Mouse (Mus musculus) gastrocnemius, adult 8-10 months (tissue): Measurements from ENCODE around the gene Chaf1b. TPM values are rescaled to one million over a fixed set of nuclear protein-coding genes. Genes with fewer than 3 reads are reported as not detected.

ENCODE experiments used
- DNase-seq, 2 experiments: peaks; one replicate each; pipeline ENCODE4 v3.0.0; 2022; ENCODE audit warnings: low spot score in 2 of 2
- total RNA-seq, 4 experiments: library from RNA; stranded (reverse); gene quantifications; 2 replicates each; pipeline ENCODE4 v1.2.4; 2022

Chaf1b gene
- total RNA-seq, 4 experiments from 2014 or later = 0.12 to 0.38 (median 0.29) TPM; not detected in 1

DNA sequence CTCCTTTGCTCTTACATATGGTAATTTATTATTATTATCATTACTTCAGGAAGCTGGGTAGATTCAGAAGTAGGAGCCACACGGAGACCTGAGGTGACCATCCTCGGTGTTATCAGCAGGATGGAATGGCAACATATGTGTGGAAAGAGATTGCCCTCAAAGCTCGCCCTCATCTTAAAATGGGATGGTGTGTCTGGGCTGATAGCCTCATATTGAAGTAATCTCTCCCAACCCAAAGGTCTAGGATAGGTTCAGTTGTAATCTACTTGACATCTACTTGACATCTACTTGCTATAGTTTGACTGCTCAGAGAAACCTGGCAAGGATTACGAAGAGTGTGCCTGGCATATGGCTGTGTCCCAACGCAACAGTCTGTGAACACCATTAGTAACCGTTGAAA, 60.6 kb downstream of the Chaf1b start:
- DNase-seq = no peak

DNA sequence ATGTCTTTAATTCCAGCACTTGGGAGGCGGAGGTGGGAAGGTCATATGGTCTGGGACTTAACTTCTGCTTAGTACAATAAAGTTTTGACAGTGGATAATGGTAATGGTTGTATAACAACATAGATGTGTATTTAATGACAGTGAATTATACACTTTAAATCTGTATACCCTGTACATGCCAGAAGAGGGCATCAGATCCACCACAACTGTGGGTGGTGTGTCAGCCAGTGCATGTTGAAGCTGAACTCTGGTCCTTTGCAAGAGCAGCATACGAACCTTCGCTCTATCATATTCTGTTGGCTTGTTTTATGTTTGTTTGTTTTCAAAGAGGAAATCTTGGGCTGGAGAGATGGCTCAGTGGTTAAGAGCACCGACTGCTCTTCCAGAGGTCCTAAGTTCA, 63.7 kb downstream of the Chaf1b start:
- DNase-seq = no peak

Other genes with a start within 250 kb of the Chaf1b start
- gene Cbr3, start 200.7 kb upstream of the Chaf1b start, total RNA-seq = 1 to 10 TPM in 3 of 4 experiments, under 1 TPM in 1; 0.89 to 1.6 (median 1.4) TPM
- gene Dop1b, start 172.0 kb upstream of the Chaf1b start, total RNA-seq = 10 to 100 TPM; 39.7 to 52.0 (median 48.4) TPM
- gene Morc3, start 51.8 kb upstream of the Chaf1b start, total RNA-seq = 10 to 100 TPM in 2 of 4 experiments, 1 to 10 TPM in 2; 7.4 to 14.8 (median 9.5) TPM
- not detected for gene Cldn14, start 124.9 kb downstream of the Chaf1b start, total RNA-seq
- 10 to 100 TPM; 15.8 to 18.6 (median 18.4) TPM for gene Sim2, start 201.0 kb downstream of the Chaf1b start, total RNA-seq